7 mouse cellular contexts compared by ENCODE assay signal in the genomic region with DNA sequence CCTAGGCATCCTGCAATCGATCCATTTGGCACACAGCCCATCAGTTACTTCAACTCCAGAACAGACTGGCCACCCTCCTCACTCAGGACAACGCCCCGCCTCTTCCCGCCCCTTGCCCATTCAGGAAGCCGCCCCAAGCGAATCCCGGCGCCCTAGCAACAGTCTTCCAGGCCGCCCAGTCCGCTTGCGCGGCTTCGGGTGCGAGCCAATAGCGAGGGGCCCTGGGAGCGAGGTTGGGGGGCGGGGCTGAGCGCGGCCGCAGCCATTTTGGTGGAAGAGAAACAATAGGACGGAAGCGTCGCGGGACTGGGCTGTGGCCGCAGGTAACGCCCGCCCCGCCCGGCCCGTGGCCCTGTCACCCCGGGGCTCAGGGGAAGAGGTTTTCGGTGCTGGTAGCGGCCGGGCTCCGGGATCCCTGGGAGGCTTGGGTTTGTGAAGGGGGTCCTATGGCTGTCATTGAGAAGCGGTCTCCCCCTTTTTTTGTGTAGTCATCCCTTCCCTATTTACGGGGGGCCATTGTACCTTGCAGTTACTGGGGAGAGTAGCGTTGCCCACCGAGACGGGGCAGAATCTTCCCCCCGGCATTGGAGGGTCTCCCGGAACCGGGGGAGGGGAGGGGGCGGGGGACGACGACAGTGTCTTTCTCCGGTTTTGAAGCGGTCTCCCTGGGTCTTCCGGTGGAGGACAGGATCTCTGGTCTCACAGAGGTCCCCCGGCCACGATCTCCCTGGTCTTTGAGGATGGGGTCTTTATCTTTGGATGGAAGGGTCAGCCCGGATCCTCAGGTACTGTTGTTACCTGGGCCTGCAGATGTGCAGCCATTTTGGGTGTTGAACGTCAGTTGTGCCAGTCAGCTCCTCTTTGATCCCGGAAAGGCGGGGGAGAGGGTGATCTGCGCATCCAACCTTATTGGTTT. TPM values are rescaled to one million over a fixed set of nuclear protein-coding genes. Genes with fewer than 3 reads are reported as not detected.
A peak's percentile ranks its signal among the peaks of the same experiment; 100 is the strongest.
DNase-seq lines count a peak whose midpoint lies in the region; ATAC-seq and TF ChIP-seq lines count a peak whose summit lies in the region.

Gene Ip6k2, plus strand, starts transcription at position 249 of the 916 bp plus-strand sequence.

- TF ChIP-seq POLR2A in kidney, adult 2 months (IDR thresholded peaks at IDR 0.05; ENCODE audit: low read depth, low read length) = peak; percentile 29
- TF ChIP-seq POLR2A in spleen, adult 2 months (IDR thresholded peaks at IDR 0.05; ENCODE audit: low read depth, low read length) = no peak

- 0 out of 2 replicates have a peak, but pooled peaks have one; percentile 0 for TF ChIP-seq CTCF in kidney, adult 2 months (conservative IDR thresholded peaks at IDR 0.05; ENCODE audit: insufficient read depth, insufficient read length, low read depth, low read length)
- no peak for TF ChIP-seq CTCF in spleen, adult 2 months (IDR thresholded peaks at IDR 0.05; ENCODE audit: extremely low read depth, insufficient read depth, insufficient read length, insufficient replicate concordance)

- H3K9me3 ChIP-seq in embryonic facial prominence, embryonic 12.5 days = no peaks in the 10 kb centered on the region
- H3K9me3 ChIP-seq in limb, embryonic 12.5 days = no peaks in the 10 kb centered on the region
- no peaks in the 10 kb centered on the region for H3K9me3 ChIP-seq in midbrain, embryonic 15.5 days

- peak; percentile 98 for ATAC-seq in embryonic facial prominence, embryonic 12.5 days (ENCODE audit: insufficient number of reproducible peaks, insufficient read depth, low FRiP score, low TSS enrichment)
- peak; percentile 98 for ATAC-seq in limb, embryonic 12.5 days (ENCODE audit: insufficient number of reproducible peaks, insufficient read depth, low FRiP score, low TSS enrichment, low read depth)
- ATAC-seq in midbrain, embryonic 15.5 days (replicated peaks) = peak; percentile 98

- WGBS in embryonic facial prominence, embryonic 12.5 days = under 1% methylated on average over 56 of the region's 56 CpGs
- WGBS in kidney, adult 2 months = under 1% methylated on average over 56 of the region's 56 CpGs
- under 1% methylated on average over 56 of the region's 56 CpGs for WGBS in limb, embryonic 12.5 days
- WGBS in midbrain, embryonic 15.5 days = under 1% methylated on average over 55 of the region's 56 CpGs
- WGBS in spleen, adult 2 months = under 1% methylated on average over 54 of the region's 56 CpGs

- H3K27ac ChIP-seq in embryonic facial prominence, embryonic 12.5 days = peak within 1 kb of the TSS; percentile 88
- H3K27ac ChIP-seq in kidney, adult 2 months (ENCODE audit: insufficient read depth, low read depth, low read length) = peak within 1 kb of the TSS; percentile 87
- peak within 1 kb of the TSS; percentile 89 for H3K27ac ChIP-seq in limb, embryonic 12.5 days
- peak within 1 kb of the TSS; percentile 96 for H3K27ac ChIP-seq in midbrain, embryonic 15.5 days
- H3K27ac ChIP-seq in spleen, adult 2 months (ENCODE audit: insufficient read depth, low read length) = peak within 1 kb of the TSS; percentile 74

- H3K36me3 ChIP-seq in embryonic facial prominence, embryonic 12.5 days = 0 out of 2 replicates have a peak, but pooled peaks cover 5% of the 10 kb centered on the region
- H3K36me3 ChIP-seq in kidney, adult 2 months (ENCODE audit: control insufficient read depth, insufficient read depth, low read length) = no peaks in the 10 kb centered on the region
- H3K36me3 ChIP-seq in limb, embryonic 12.5 days = peaks cover 18% of the 10 kb centered on the region
- H3K36me3 ChIP-seq in midbrain, embryonic 15.5 days (replicated peaks) = no peaks in the 10 kb centered on the region
- no peaks in the 10 kb centered on the region for H3K36me3 ChIP-seq in spleen, adult 2 months (ENCODE audit: control insufficient read depth, insufficient read depth, low read length)

- H3K27me3 ChIP-seq in embryonic facial prominence, embryonic 12.5 days = no peaks in the 10 kb centered on the region
- no peaks in the 10 kb centered on the region for H3K27me3 ChIP-seq in kidney, adult 2 months (replicated peaks; ENCODE audit: control insufficient read depth, insufficient read depth, low read length)
- H3K27me3 ChIP-seq in limb, embryonic 12.5 days = no peaks in the 10 kb centered on the region
- no peaks in the 10 kb centered on the region for H3K27me3 ChIP-seq in midbrain, embryonic 15.5 days (replicated peaks)
- H3K27me3 ChIP-seq in spleen, adult 2 months (ENCODE audit: control insufficient read depth, insufficient read depth, low read length) = no peaks in the 10 kb centered on the region

- peak within 1 kb of the TSS; percentile 86 for H3K9ac ChIP-seq in embryonic facial prominence, embryonic 12.5 days
- H3K9ac ChIP-seq in limb, embryonic 12.5 days (replicated peaks) = peak within 1 kb of the TSS; percentile 97
- H3K9ac ChIP-seq in midbrain, embryonic 15.5 days = peak within 1 kb of the TSS; percentile 98

- peak within 1 kb of the TSS; percentile 91 for H3K4me3 ChIP-seq in embryonic facial prominence, embryonic 12.5 days
- peak within 1 kb of the TSS; percentile 100 for H3K4me3 ChIP-seq in kidney, adult 2 months (ENCODE audit: insufficient read depth, low read depth, low read length)
- peak within 1 kb of the TSS; percentile 78 for H3K4me3 ChIP-seq in limb, embryonic 12.5 days (replicated peaks)
- peak within 1 kb of the TSS; percentile 88 for H3K4me3 ChIP-seq in midbrain, embryonic 15.5 days
- H3K4me3 ChIP-seq in spleen, adult 2 months (ENCODE audit: extremely low read depth, insufficient read depth, insufficient read length) = peak within 1 kb of the TSS; percentile 96

- H3K4me2 ChIP-seq in embryonic facial prominence, embryonic 12.5 days (replicated peaks) = peak within 1 kb of the TSS; percentile 82
- peak within 1 kb of the TSS; percentile 63 for H3K4me2 ChIP-seq in limb, embryonic 12.5 days
- peak within 1 kb of the TSS; percentile 72 for H3K4me2 ChIP-seq in midbrain, embryonic 15.5 days

- H3K4me1 ChIP-seq in embryonic facial prominence, embryonic 12.5 days = peaks cover 48% of the 10 kb centered on the region
- H3K4me1 ChIP-seq in kidney, adult 2 months (ENCODE audit: control insufficient read depth, insufficient read depth, low read length) = peaks cover 46% of the 10 kb centered on the region
- peaks cover 46% of the 10 kb centered on the region for H3K4me1 ChIP-seq in limb, embryonic 12.5 days (replicated peaks)
- peaks cover 46% of the 10 kb centered on the region for H3K4me1 ChIP-seq in midbrain, embryonic 15.5 days
- H3K4me1 ChIP-seq in spleen, adult 2 months (ENCODE audit: control insufficient read depth, insufficient read depth, insufficient read length) = peaks cover 3% of the 10 kb centered on the region; the same call in 1 of the 2 replicates

- peak; percentile 98 for DNase-seq in adrenal gland, postnatal 25 days
- peak; percentile 96 to 98 for DNase-seq in heart, adult 18-20 months
- DNase-seq in kidney, adult 2 months = peak; percentile 98
- peak; percentile 66 to 95 for DNase-seq in spleen, adult 2 months (ENCODE audit: low read depth in 1 of 2, low spot score in 2 of 2)

RNA-seq across cellular contexts. Expression of gene Ip6k2, which starts in this region (rescaled TPM):
- total RNA-seq in adrenal gland, postnatal 25 days (2021) = 79.3 and 92.7 TPM in 2 replicates
- 145 and 147 TPM in 2 replicates for polyA plus RNA-seq in embryonic facial prominence, embryonic 12.5 days (2016; fragmentation: Nextera tagmentation; extraction: Ambion mirVana)
- 10 to 100 TPM; 16.7 to 24.8 TPM for total RNA-seq in heart, adult 18-20 months (2021)
- polyA plus RNA-seq in kidney, adult 2 months (2012; rRNA removed) = 68.3 and 78.0 TPM in 2 replicates
- polyA plus RNA-seq in limb, embryonic 12.5 days (2016; fragmentation: Nextera tagmentation; extraction: Ambion mirVana) = 144 and 146 TPM in 2 replicates
- 230 and 239 TPM in 2 replicates for polyA plus RNA-seq in midbrain, embryonic 15.5 days (2015; fragmentation: Nextera tagmentation; extraction: Ambion mirVana)
- 35.9 and 43.2 TPM in 2 replicates for polyA plus RNA-seq in spleen, adult 2 months (2012; rRNA removed)

Comparison
In these comparisons a context has a peak if more than half of its experiments do, and no peak if none do; other contexts are left out.
1. Peak in every context shown above with its lines: DNase-seq, ATAC-seq, H3K4me3 ChIP-seq and H3K27ac ChIP-seq.